Mouse (Mus musculus): ENCODE results near the gene Trhr2. TPM values are rescaled to one million over a fixed set of nuclear protein-coding genes. Genes with fewer than 3 reads are reported as not detected.

Gene Trhr2
- polyA plus RNA-seq (2012; rRNA removed) = 0.05 TPM in 1 of 2 replicates, not detected in the other

DNA sequence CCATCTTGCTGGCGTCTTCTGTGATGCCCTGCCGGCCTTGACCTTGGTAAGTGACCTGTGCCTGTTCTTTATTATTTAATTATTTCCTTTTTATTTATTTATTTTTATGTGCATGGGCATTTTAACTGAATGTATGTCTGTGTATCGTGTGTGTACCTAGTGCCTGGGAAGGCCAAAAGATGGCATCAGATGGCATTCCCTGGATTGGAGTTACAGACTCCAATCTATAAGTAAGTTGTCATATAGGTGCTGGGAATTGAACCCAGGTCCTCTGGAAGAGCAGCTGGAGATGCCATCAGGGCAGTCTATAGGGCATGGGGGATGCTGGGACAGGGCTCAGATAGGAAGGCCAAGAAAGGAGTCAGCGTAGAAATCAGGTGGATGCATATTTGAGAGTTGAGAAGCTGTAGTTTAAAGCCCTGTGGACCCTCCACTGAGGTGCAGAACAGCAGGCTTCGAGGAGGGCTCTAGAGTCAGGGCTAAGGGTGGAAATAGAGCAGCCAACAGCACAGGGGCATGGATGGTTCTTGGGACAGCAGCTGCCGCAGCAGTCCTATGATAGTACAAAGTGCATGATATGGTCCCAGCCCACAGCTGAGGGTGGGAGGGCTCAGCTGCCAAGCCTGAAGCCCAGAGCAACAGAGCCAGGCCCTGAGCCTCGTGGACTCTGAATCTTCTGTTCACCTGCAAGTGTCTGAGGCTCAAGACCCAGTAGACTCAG, at the start of gene Trhr2:
Gene Trhr2, minus strand, starts transcription at position 51 of the 721 bp plus-strand sequence.
- no peak for DNase-seq
- no peak for TF ChIP-seq CTCF (conservative IDR thresholded peaks at IDR 0.05; ENCODE audit: insufficient read depth, insufficient read length, low read depth, low read length)
- TF ChIP-seq POLR2A (IDR thresholded peaks at IDR 0.05; ENCODE audit: low read depth, low read length) = no peak

DNA sequence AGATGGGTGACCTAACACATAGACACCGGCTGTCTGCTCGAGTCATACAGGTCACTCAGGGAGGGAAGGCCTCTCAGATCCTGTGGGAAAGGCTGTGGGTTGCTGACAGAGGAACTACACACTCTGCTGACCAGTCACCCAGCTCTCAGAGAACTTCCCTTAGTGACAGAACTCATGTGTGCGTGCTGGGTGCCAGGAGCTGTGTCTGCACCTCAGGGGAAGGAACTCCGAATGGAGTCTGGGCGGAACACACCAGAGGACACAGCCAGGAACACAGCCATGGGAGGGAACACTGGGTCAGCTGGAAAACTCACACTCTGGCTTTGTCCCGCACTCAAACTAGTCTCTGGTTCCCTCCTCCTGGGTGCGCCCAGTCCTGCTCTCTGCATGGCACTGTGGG, 47.1 kb upstream of the Trhr2 start:
- Histone ChIP-seq H3K4me1 (ENCODE audit: control insufficient read depth, insufficient read depth, low read length) (peaks cover 4% of the 10 kb centered on the region; the same call in 1 of the 2 replicates), H3K36me3 (ENCODE audit: control insufficient read depth, insufficient read depth, low read length) (peaks cover 5% of the 10 kb centered on the region), H3K27ac (ENCODE audit: insufficient read depth, low read depth, low read length) (no peak overlapping the region), H3K4me3 (ENCODE audit: insufficient read depth, low read depth, low read length) (no peak overlapping the region), H3K27me3 (replicated peaks; ENCODE audit: control insufficient read depth, insufficient read depth, low read length) (no peaks in the 10 kb centered on the region)
- 86% methylated on average over 7 of the region's 7 CpGs for WGBS
- no peak for TF ChIP-seq POLR2A (IDR thresholded peaks at IDR 0.05; ENCODE audit: low read depth, low read length)
- TF ChIP-seq CTCF (conservative IDR thresholded peaks at IDR 0.05; ENCODE audit: insufficient read depth, insufficient read length, low read depth, low read length) = no peak
- DNase-seq = no peak

More for the DNA sequence above, at the start of gene Trhr2:
- WGBS = 67% methylated on average over 7 of the region's 7 CpGs
- Histone ChIP-seq H3K4me3 (ENCODE audit: insufficient read depth, low read depth, low read length) (no peak within 1 kb of the TSS), H3K36me3 (ENCODE audit: control insufficient read depth, insufficient read depth, low read length) (no peaks in the 10 kb centered on the region), H3K27me3 (replicated peaks; ENCODE audit: control insufficient read depth, insufficient read depth, low read length) (no peaks in the 10 kb centered on the region), H3K27ac (ENCODE audit: insufficient read depth, low read depth, low read length) (no peak within 1 kb of the TSS), H3K4me1 (ENCODE audit: control insufficient read depth, insufficient read depth, low read length) (no peaks in the 10 kb centered on the region)

DNA sequence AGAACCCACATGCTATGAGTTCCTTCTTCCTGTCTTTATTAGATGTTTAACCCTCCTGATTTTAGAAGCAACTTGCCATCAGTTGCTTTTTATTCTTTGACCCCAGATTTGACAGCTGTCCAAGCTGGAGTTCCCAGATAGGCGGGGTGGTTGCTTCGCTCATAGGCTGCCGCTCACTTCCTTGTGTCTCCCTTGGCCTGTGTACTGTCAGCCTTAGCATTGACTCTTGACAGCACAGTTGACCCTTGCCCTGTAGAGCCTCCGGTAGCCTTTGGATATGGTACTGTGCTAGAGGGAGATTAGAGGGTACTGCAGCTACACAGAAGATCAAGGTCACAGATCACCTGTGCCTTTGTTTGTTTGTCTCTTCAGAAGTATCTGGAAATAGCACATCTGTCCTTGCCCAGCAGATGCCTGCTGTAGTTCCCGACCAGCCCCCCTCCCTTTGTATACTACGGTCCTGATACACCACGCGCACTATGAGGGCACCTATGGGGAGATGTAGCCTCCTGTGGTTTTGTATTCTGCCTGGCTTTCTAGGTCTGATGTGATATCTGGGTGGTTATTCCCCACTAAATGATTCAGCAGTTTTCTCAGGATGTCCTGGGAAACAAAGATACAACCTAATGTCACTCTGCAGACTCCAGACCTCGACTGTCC, 44.7 kb upstream of the Trhr2 start:
- Histone ChIP-seq H3K27ac (ENCODE audit: insufficient read depth, low read depth, low read length) (no peak overlapping the region), H3K36me3 (ENCODE audit: control insufficient read depth, insufficient read depth, low read length) (peaks cover 7% of the 10 kb centered on the region; the same call in 1 of the 2 replicates), H3K4me1 (ENCODE audit: control insufficient read depth, insufficient read depth, low read length) (peaks cover 4% of the 10 kb centered on the region; the same call in 1 of the 2 replicates), H3K4me3 (ENCODE audit: insufficient read depth, low read depth, low read length) (no peak overlapping the region), H3K27me3 (replicated peaks; ENCODE audit: control insufficient read depth, insufficient read depth, low read length) (no peaks in the 10 kb centered on the region)
- 54% methylated on average over 9 of the region's 9 CpGs for WGBS
- DNase-seq = peak; percentile 86
- TF ChIP-seq CTCF (conservative IDR thresholded peaks at IDR 0.05; ENCODE audit: insufficient read depth, insufficient read length, low read depth, low read length) (no peak), POLR2A (IDR thresholded peaks at IDR 0.05; ENCODE audit: low read depth, low read length) (no peak)

DNA sequence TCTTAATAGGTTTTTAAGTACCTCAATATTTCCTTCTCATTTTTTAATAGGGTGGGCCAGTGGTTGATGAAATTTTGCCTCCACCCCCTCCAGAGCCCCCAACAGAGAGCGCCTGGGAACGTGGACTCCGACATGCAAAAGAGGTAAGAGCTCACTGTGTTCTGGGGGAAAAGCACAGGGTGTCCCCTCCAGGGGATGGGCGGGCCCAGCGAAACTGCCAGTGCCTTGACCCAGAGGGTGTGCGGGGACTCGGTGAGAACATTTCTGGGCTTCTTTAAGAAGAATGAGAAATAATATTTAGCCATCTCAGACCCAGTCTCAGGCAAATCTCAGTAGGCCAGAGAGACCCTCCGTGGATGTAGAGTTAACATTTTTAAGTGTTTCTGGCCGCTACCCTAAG, 37.6 kb upstream of the Trhr2 start:
- DNase-seq = no peak
- no peaks in the 10 kb centered on the region for H3K4me1 ChIP-seq (ENCODE audit: control insufficient read depth, insufficient read depth, low read length)
- no peak for TF ChIP-seq CTCF (conservative IDR thresholded peaks at IDR 0.05; ENCODE audit: insufficient read depth, insufficient read length, low read depth, low read length)
- no peak for TF ChIP-seq POLR2A (IDR thresholded peaks at IDR 0.05; ENCODE audit: low read depth, low read length)
- no peak overlapping the region for H3K4me3 ChIP-seq (ENCODE audit: insufficient read depth, low read depth, low read length)
- H3K27ac ChIP-seq (ENCODE audit: insufficient read depth, low read depth, low read length) = no peak overlapping the region
- peaks cover 3% of the 10 kb centered on the region; the same call in 1 of the 2 replicates for H3K36me3 ChIP-seq (ENCODE audit: control insufficient read depth, insufficient read depth, low read length)
- WGBS = 95% methylated on average over 9 of the region's 9 CpGs
- H3K27me3 ChIP-seq (replicated peaks; ENCODE audit: control insufficient read depth, insufficient read depth, low read length) = no peaks in the 10 kb centered on the region

DNA sequence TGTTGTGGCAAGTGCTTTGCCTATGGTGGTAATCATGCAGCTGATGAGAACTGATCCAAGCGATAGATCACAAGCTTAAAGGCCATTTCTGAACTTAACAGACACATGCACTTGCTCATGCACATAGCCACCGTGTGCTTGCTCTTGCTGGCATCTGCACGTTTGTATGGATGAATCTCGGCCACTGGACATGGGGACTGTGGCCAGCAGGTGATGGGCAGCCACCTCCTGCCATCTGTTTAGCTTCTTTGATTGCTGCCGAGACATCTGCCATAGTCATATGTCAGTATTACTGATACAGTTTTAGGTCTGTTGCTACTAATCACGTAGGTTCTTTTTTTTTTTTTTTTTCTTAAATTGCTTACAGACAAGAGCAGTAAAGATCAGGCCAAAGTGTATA, 34.7 kb upstream of the Trhr2 start:
- Histone ChIP-seq H3K27me3 (replicated peaks; ENCODE audit: control insufficient read depth, insufficient read depth, low read length) (no peaks in the 10 kb centered on the region), H3K27ac (ENCODE audit: insufficient read depth, low read depth, low read length) (no peak overlapping the region), H3K4me1 (ENCODE audit: control insufficient read depth, insufficient read depth, low read length) (no peaks in the 10 kb centered on the region), H3K4me3 (ENCODE audit: insufficient read depth, low read depth, low read length) (no peak overlapping the region), H3K36me3 (ENCODE audit: control insufficient read depth, insufficient read depth, low read length) (peaks cover under 1% of the 10 kb centered on the region; the same call in 1 of the 2 replicates)
- TF ChIP-seq CTCF (conservative IDR thresholded peaks at IDR 0.05; ENCODE audit: insufficient read depth, insufficient read length, low read depth, low read length) (no peak), POLR2A (IDR thresholded peaks at IDR 0.05; ENCODE audit: low read depth, low read length) (no peak)
- no peak for DNase-seq
- WGBS = 87% methylated on average over 6 of the region's 6 CpGs

DNA sequence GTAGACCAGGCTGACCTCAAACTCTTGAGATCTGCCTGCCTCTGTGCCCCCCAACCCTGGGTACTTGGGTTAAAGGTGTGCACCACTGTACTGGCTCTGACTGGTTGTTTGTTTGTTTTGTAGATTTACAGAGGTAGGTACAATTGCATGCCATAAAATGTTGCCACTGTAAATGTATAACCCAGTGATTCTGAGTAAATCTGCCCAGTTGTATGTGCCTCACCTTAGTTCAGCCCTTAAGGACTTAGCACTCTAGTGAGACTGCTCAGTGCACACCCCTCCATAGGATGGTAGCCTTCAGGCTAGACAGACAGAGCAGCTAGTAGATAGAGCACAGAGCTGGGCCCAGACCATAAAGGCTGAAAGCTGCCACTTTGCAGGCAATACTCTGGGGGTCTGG, 33.2 kb upstream of the Trhr2 start:
- H3K4me3 ChIP-seq (ENCODE audit: insufficient read depth, low read depth, low read length) = no peak overlapping the region
- H3K4me1 ChIP-seq (ENCODE audit: control insufficient read depth, insufficient read depth, low read length) = no peaks in the 10 kb centered on the region
- no peaks in the 10 kb centered on the region; the same call in none of the 2 replicates for H3K36me3 ChIP-seq (ENCODE audit: control insufficient read depth, insufficient read depth, low read length)
- no peak overlapping the region for H3K27ac ChIP-seq (ENCODE audit: insufficient read depth, low read depth, low read length)
- no peak for DNase-seq
- H3K27me3 ChIP-seq (replicated peaks; ENCODE audit: control insufficient read depth, insufficient read depth, low read length) = no peaks in the 10 kb centered on the region
- TF ChIP-seq POLR2A (IDR thresholded peaks at IDR 0.05; ENCODE audit: low read depth, low read length) (no peak), CTCF (conservative IDR thresholded peaks at IDR 0.05; ENCODE audit: insufficient read depth, insufficient read length, low read depth, low read length) (no peak)

DNA sequence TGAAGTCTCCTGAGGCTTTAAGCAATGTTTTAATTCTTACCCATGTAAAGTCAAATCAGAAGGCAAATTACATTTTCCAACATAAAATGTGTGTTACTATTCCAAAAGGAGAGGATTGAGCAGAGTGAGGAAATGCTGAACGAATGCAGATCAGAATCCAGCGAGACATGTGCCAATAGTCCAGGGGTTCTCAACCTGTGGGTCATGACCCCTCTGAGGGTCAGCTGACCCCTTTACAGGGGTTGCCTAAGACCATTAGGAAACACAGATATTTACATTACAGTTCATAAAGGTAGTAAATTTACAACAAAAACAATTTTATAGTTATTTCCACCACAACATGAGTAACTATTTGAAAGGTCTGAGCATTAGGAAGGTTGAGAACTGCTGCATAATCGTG, 30.2 kb upstream of the Trhr2 start:
- H3K27ac ChIP-seq (ENCODE audit: insufficient read depth, low read depth, low read length) = no peak overlapping the region
- peaks cover 3% of the 10 kb centered on the region for H3K36me3 ChIP-seq (ENCODE audit: control insufficient read depth, insufficient read depth, low read length)
- no peak for TF ChIP-seq POLR2A (IDR thresholded peaks at IDR 0.05; ENCODE audit: low read depth, low read length)
- no peak for TF ChIP-seq CTCF (conservative IDR thresholded peaks at IDR 0.05; ENCODE audit: insufficient read depth, insufficient read length, low read depth, low read length)
- no peaks in the 10 kb centered on the region for H3K27me3 ChIP-seq (replicated peaks; ENCODE audit: control insufficient read depth, insufficient read depth, low read length)
- H3K4me1 ChIP-seq (ENCODE audit: control insufficient read depth, insufficient read depth, low read length) = no peaks in the 10 kb centered on the region
- 64% methylated on average over 3 of the region's 3 CpGs for WGBS
- no peak overlapping the region for H3K4me3 ChIP-seq (ENCODE audit: insufficient read depth, low read depth, low read length)
- DNase-seq = no peak
